Comparison of ENCODE assay signal across 22 mouse cellular contexts in the genomic region with DNA sequence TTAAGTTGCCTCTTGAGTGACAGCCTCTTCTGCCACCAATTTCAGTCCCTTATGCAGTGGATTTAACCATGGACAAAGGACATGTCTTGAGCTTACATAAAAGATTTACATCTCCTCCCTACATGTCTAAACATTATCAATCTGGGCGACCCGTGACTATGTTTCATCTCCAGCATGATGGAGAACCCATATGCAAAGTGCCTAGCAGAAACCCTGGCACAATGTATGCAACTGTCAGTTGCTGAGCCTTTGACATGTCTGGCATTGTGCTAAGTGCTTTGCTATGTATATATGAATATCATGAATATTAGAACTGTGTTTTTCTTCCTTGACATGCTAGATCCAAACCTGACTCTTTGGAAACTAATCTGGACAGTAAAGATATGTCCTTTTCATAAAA. TPM values are rescaled to one million over a fixed set of nuclear protein-coding genes. Genes with fewer than 3 reads are reported as not detected.
DNase-seq lines count a peak whose midpoint lies in the region; ATAC-seq and TF ChIP-seq lines count a peak whose summit lies in the region.
"Had no signal": no experiment of that assay in that cellular context is flagged by ENCODE, and none has a peak within 500 bp of the region (broad histone marks: within the 10 kb centered on the region; RNA-seq: fewer than 3 reads in every experiment).

No protein-coding gene starts in this region.

- peaks cover 2% of the 10 kb centered on the region; the same call in 1 of the 2 replicates for H3K36me3 ChIP-seq in forebrain, embryonic 14.5 days (ENCODE audit: control insufficient read depth, insufficient read depth, low read length)
- H3K36me3 ChIP-seq in forebrain, embryonic 11.5 days (ENCODE audit: control insufficient read depth, insufficient read depth, low read length), result no peaks in the 10 kb centered on the region
- H3K36me3 ChIP-seq in heart, embryonic 10.5 days, result peaks cover 46% of the 10 kb centered on the region
- H3K36me3 ChIP-seq: G1E had no signal

- no peaks in the 10 kb centered on the region for H3K9me3 ChIP-seq in forebrain, embryonic 14.5 days (replicated peaks; ENCODE audit: control insufficient read depth, low read length)
- H3K9me3 ChIP-seq in forebrain, embryonic 11.5 days (ENCODE audit: control insufficient read depth, low read length), result no peaks in the 10 kb centered on the region
- H3K9me3 ChIP-seq in heart, embryonic 10.5 days, result no peaks in the 10 kb centered on the region

- DNase-seq in forebrain, embryonic 14.5 days (ENCODE audit: low spot score), result peak; percentile 53
- DNase-seq in forebrain, embryonic 11.5 days (ENCODE audit: low spot score), result no peak
- peak; percentile 21 for DNase-seq in heart, adult 11 months
- no peak for DNase-seq in heart, embryonic 10.5 days (ENCODE audit: low spot score)
- peak; percentile 59 for DNase-seq in brain, embryonic 14.5 days (ENCODE audit: low read depth)
- DNase-seq in frontal cortex, adult 2 months (ENCODE audit: extremely low spot score in 1 of 2, low spot score in 1 of 2), result no peak
- DNase-seq: adrenal gland, adult 2 months; adrenal gland, adult 8-10 months; adrenal gland, postnatal 10 days; adrenal gland, postnatal 14 days; adrenal gland, postnatal 25 days; adrenal gland, postnatal 36 days; B cell, adult 2 months; cerebellum, adult 11 months; cerebellum, adult 11-12 months; cerebellum, adult 18-20 months; cerebellum, adult 2 months had no signal

- no peak overlapping the region for H3K27ac ChIP-seq in forebrain, embryonic 14.5 days (ENCODE audit: low read depth, low read length)
- H3K27ac ChIP-seq in forebrain, embryonic 11.5 days (ENCODE audit: low read depth, low read length), result no peak overlapping the region
- H3K27ac ChIP-seq in heart, embryonic 10.5 days, result no peak overlapping the region

- ATAC-seq in forebrain, embryonic 14.5 days, result no peak
- ATAC-seq in forebrain, embryonic 11.5 days (replicated peaks; ENCODE audit: low FRiP score), result no peak
- ATAC-seq: activated CD4-positive, CD25-positive, alpha-beta regulatory T cell, adult 4 months; CD4-positive, CD25-positive, alpha-beta regulatory T cell, adult 4 months; Patski had no signal

- H3K9ac ChIP-seq in forebrain, embryonic 14.5 days (ENCODE audit: low read length), result no peak overlapping the region
- H3K9ac ChIP-seq in forebrain, embryonic 11.5 days (ENCODE audit: low read length), result no peak overlapping the region

- H3K27me3 ChIP-seq in forebrain, embryonic 14.5 days (replicated peaks; ENCODE audit: control insufficient read depth, insufficient read depth, low read length), result no peaks in the 10 kb centered on the region
- H3K27me3 ChIP-seq in forebrain, embryonic 11.5 days (ENCODE audit: control insufficient read depth, insufficient read depth, low read length), result no peaks in the 10 kb centered on the region
- no peaks in the 10 kb centered on the region for H3K27me3 ChIP-seq in heart, embryonic 10.5 days (ENCODE audit: insufficient read depth, poor library complexity, severe bottlenecking)
- H3K27me3 ChIP-seq: CH12.LX, Patski had no signal

- no peak for TF ChIP-seq POLR2A in brain, embryonic 14.5 days (IDR thresholded peaks at IDR 0.05; ENCODE audit: borderline replicate concordance, extremely low read depth, insufficient read depth, insufficient read length, poor library complexity, severe bottlenecking)

- H3K4me3 ChIP-seq in forebrain, embryonic 14.5 days (ENCODE audit: low read depth, low read length), result no peak overlapping the region
- no peak overlapping the region for H3K4me3 ChIP-seq in forebrain, embryonic 11.5 days (ENCODE audit: low read depth, low read length)
- H3K4me3 ChIP-seq in heart, embryonic 10.5 days, result no peak overlapping the region

- 76% methylated on average over 2 of the region's 2 CpGs for WGBS in forebrain, embryonic 14.5 days
- 90% methylated on average over 2 of the region's 2 CpGs for WGBS in forebrain, embryonic 11.5 days
- 85% methylated on average over 2 of the region's 2 CpGs for WGBS in heart, embryonic 10.5 days

- H3K4me1 ChIP-seq in forebrain, embryonic 14.5 days (ENCODE audit: control insufficient read depth, insufficient read depth, low read length), result peaks cover 2% of the 10 kb centered on the region; the same call in 1 of the 2 replicates
- H3K4me1 ChIP-seq in forebrain, embryonic 11.5 days (replicated peaks; ENCODE audit: control insufficient read depth, insufficient read depth, low read length), result no peaks in the 10 kb centered on the region; the same call in 1 of the 2 replicates
- H3K4me1 ChIP-seq in heart, embryonic 10.5 days, result peaks cover 20% of the 10 kb centered on the region; the same call in 1 of the 2 replicates

- no peak for TF ChIP-seq CTCF in brain, embryonic 14.5 days (IDR thresholded peaks at IDR 0.05; ENCODE audit: borderline replicate concordance, extremely low read depth, insufficient read depth, insufficient read length)

- H3K4me2 ChIP-seq in forebrain, embryonic 14.5 days (ENCODE audit: low read length), result no peak overlapping the region
- no peak overlapping the region for H3K4me2 ChIP-seq in forebrain, embryonic 11.5 days (ENCODE audit: low read depth, low read length, severe bottlenecking)

RNA-seq across cellular contexts. Expression of gene Antxr2, which starts 4.9 kb away (rescaled TPM):
- polyA plus RNA-seq in forebrain, embryonic 14.5 days (2014; fragmentation: Nextera tagmentation; extraction: Ambion mirVana), result 3.4 and 3.5 TPM in 2 replicates
- polyA plus RNA-seq in forebrain, embryonic 11.5 days (2014; fragmentation: Nextera tagmentation; extraction: Ambion mirVana), result 10.5 and 11.9 TPM in 2 replicates
- polyA plus RNA-seq in heart, embryonic 10.5 days (2016; fragmentation: Nextera tagmentation; extraction: Ambion mirVana), result 27.4 and 44.0 TPM in 2 replicates
- 2.4 TPM in 2 replicates for polyA plus RNA-seq in brain, embryonic 14.5 days (2012; rRNA removed)
- polyA plus RNA-seq in frontal cortex, adult 2 months (2012; rRNA removed), result 0.60 and 0.63 TPM in 2 replicates
- polyA plus RNA-seq: G1E had no signal

Comparison
In these comparisons a context has a peak if more than half of its experiments do, and no peak if none do; other contexts are left out.
1. DNase-seq: peak in forebrain, embryonic 14.5 days (single experiment), heart, adult 11 months (single experiment) and brain, embryonic 14.5 days (single experiment); none in forebrain, embryonic 11.5 days (single experiment), heart, embryonic 10.5 days (single experiment) and frontal cortex, adult 2 months (0 of 2).